Mouse (Mus musculus) ovary, postnatal 10 days (tissue): Measurements from ENCODE around the gene Pym1.
"Not testable (repeated sequence)": the region's sequence is repeated elsewhere in the genome, so short reads cannot be mapped to it uniquely, and the experiment has no call there.

Experiments
- DNase-seq: peaks from one replicate; pipeline ENCODE4 v3.0.0; 2022; ENCODE audit warnings: low spot score

The Pym1 gene

DNA sequence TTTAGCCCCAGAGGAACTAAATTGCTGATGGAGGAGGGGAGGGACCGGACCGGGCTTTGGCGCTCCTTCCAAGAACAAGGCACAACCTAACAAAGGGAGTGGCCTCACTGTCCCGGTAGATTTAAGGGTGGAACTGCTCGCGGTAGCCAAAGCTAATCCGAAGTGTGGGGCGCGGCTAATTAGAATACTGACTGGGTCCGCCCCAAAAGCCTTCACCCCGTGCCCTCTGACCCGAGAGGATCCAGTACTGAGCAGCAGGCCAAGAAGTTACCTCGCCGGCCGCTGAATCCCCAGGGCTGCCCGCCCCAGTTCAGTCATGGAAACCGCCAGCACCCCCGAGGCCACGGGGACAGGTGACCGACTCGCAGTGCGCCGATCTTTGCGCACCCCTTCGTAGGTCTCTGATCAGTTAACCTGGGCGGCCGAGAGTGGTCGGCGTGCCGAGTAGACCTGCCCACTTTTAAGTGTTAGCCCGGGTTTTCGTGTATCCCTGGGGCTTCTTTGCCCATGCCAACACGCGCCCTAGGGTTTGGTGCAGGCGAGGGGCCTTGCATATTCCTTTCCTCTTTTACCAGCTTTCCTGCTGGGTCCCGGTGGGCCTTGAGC is at the start of gene Pym1:
TSS of gene Pym1 (plus strand) at position 244 of the 606 bp plus-strand sequence.
- DNase-seq, result peak; percentile 64

DNA sequence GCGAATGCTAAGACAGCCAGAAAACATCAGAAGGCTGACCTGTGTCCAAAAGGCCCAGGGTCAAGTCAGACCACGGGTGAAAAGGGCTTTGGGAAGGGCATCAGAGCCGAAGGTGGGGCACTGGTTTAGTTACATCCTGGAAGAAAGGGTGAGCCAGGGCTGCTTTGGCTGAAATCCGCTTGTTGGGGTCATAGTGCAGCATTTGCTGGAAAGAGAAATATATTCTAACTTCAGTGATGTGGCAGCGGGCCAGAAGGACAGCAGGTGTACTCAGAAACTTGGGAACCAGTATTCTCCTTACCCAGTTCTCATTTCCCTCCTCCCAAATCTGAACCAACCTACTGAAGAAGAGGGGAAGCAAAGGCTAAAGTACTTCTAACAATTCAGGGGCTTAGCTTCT is 48.7 kb upstream of the Pym1 start:
- no peak for DNase-seq

DNA sequence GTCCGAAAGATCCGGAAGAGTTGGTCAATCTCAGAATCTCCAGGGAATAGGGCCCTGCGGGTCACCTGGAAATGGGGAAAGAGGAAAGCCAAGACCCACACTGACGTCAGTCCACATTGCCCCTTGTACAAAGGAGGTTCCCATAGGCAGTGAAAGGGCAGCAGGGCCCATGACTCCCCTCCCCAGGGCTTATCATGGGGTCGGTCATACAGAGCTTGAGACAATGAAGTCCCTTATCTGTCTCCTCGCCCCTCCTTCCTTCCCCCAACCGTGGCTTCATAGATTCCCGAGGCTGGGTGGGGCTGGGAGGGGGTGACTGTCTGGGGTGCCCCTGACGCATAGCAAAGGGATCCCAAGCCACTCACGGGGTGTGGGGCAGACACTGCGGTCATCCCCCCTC is 48.1 kb upstream of the Pym1 start:
- no peak for DNase-seq

DNA sequence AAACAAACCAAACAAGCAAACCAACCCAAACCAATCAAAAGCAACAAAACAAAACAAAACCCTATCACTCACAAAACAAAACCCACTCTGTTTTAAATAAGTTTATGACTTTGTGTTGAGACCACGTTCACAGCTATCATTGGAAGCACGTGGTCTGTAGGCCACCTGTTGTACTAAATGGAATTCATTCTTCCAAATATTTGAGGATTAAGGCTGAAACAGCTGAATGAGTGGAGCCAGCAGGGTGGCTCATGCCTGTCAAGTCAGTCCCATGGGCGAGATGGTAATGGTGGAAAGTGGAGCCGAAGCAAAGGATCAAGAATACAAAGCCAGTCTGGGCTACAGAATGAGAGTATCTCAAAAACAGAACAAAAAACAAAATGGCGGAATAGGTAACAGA is 47.0 kb upstream of the Pym1 start:
- no peak for DNase-seq

DNA sequence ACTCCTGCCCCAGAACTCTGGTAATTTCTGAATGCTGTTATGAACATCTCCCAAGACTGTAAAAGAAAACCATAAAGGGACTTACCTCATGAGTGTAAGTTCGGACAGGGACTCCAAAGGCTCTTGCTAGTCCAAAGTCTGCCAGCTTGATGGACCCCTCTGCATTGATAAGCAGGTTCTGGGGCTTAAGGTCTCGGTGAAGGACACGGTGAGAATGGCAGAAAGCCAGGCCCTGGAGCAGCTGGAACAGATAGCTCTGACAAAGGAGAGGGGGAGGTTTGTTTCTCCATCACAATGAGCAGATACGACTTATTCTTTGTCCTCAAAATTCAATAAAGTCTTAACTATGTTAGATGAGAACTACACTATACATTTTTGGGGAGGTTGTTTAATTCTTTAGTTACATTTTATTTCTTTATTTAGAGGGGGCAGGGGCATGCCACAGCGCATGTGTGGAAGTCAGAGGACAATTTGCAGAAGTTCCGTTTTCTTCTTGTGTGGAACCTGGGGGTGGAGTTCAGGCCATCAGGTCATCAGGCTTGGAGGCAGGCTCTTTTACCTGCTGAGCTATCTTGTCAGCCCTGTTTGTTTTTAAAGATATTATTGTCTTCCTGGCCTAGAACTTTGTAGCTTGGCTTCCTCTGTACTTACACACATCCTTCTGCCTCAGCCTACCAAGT is 45.2 kb upstream of the Pym1 start:
- DNase-seq, result no peak

DNA sequence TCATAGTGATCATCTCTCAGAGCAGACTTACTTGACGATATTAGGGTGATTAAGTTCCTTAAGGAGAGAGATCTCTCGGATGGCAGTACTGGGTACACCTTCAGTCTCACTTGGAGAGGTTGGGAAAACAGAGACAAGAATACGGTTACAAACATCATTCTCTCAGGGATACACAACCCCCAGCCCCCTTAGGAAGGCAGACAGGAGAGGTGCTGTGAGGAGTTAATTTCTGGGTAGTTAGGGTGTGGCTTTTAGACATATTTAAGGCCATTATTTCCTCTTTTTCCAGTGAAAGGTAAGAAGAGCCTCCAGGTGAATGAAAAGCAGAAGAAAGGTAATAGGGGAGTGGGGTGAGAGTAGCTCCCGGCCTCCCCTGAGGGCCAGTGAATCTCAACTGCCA is 43.8 kb upstream of the Pym1 start, which contains the start of gene Pmel:
TSS of gene Pmel (plus strand) at position 301 of the 400 bp plus-strand sequence.
- DNase-seq, result no peak

DNA sequence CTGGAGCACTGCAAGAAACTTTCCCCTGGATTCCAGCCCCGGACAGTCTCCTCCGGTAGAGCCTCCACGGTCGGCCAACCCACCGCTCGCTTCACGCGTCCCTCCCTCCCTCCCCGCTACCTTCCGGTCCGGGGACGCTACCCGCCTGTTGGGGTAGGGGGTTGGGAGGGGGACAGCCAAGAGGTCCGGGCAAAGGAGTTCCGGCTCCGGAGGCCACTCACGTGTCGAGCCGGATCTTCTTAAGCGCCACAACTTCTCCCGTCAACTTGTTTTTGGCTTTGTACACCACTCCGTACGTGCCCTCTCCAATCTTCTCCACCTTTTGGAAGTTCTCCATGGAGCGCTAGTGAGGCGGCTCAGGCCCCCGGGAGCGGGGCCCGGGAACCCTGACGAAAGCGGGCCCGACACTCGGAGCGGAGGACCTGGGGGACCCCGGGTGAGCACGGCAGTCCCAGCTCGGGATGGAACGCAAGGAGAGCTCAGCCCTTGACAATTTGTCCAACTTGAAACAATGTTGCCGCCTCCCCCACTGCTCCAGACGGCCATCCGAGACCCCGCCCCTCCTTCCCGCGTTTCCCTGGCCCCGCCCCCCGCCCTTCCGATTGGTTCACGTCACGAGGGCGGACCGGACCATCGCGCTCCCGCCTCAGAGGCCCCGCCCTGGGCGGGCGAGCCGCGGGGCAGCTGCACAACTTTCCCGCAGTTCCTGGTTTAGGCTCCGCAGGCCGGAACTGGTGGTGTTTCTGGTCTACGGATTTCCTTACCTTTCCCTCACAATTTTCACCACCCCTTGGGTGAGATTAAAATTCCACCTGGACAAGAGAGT is 43.0 kb upstream of the Pym1 start, which contains the start of gene Cdk2:
TSS of gene Cdk2 (minus strand) at position 541 of the 826 bp plus-strand sequence.
- peak; percentile 83 for DNase-seq

DNA sequence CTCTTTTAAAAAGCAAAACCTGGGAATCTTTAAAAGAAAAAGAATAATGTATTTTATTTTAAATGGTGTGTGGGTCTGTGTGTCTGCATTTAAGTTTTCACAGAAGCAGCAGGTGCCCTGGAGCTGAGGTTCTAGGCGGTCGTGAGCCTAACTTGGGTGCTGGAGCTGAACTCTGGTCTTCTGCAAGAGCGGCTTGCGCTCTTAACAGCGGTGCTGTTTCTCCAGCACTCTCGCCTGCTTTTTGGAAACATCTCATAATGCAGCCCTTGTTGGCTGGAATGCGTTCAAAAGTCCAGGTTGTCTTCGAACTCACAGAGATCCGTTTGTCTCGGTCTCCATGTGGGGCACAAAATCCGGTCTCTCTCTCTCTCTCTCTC is 42.4 kb upstream of the Pym1 start:
- no peak for DNase-seq

DNA sequence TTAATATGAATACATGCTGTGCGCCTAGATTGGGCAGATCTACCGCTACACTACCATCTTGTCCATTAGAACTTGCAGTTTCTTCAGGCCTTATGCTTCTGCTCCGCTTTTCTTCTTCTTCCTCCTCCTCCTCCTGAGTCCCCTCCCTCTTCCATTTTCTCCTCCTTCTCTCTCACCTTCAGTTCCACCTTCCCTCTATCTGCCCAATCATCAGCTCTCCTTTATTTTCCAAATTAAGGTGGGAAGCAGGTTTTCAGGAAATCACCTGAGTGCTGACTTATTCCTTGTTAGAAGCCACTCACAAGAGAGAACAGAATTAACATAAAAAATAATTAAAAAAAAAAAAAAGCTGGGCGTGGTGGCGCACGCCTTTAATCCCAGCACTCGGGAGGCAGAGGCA is 36.4 kb upstream of the Pym1 start:
- DNase-seq, result not testable (repeated sequence)

DNA sequence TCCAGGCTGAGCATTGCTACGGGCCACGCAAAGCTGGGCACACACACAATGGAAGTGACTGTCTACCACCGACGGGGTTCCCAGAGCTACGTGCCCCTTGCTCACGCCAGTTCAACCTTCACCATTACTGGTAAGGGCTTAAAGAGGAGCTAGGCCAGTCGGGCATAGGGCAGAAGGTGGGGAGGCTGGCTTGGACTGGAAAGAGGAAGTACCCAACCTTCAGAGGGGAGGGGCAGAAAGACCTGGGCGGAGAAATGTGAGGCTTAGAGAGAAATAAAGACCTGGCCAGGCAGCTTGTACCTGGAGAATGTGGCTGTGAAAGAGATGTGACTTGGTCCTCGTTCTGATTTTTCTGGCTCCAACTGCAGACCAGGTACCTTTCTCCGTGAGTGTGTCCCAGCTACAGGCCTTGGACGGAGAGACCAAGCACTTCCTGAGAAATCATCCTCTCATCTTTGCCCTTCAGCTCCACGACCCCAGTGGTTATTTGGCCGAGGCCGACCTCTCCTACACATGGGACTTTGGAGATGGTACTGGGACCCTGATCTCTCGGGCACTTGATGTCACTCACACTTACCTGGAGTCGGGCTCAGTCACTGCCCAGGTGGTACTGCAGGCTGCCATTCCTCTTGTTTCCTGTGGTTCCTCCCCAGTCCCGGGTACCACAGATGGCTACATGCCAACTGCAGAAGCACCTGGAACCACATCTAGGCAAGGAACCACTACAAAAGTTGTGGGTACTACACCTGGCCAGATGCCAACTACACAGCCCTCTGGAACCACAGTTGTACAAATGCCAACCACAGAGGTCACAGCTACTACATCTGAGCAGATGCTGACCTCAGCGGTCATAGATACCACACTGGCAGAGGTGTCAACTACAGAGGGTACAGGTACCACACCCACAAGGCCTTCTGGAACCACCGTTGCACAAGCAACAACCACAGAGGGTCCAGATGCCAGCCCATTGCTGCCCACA is 31.8 kb upstream of the Pym1 start:
- no peak for DNase-seq

DNA sequence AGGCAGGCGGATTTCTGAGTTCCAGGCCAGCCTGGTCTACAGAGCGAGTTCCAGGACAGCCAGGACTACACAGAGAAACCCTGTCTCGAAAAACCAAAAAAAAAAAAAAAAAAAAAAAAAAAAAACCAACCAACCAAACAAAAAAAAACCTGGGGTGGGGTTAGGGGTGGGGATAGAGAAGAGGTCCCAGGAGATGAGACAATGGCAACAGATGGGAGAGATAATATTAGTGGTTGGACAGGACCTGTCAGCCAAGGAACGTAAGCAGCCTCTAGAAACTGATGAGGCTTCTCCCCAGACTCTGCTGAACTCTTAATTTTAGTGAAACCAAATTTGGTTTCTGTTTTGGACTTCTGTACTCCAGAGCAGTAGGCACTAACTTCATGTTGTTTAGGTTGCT is 22.2 kb upstream of the Pym1 start:
- DNase-seq, result not testable (repeated sequence)

DNA sequence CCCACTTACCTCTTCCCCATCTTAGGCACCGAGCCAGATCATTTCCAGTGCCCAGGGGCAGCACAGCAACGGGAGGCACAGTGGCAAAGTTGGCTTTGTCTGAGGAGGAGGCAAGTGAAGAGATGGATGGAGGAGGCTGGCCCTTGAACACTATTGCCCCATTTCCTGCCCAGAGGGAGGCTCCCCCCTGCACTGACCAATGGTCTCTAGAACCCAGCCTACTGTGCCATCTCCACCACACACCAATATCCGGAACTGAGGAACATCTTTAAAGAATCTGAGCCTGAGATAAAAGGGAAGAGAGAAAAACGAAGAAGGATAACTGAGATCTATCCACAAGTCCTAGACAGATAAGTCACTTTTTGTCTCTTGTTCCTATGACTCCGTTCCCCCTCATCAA is 19.6 kb upstream of the Pym1 start:
- no peak for DNase-seq

DNA sequence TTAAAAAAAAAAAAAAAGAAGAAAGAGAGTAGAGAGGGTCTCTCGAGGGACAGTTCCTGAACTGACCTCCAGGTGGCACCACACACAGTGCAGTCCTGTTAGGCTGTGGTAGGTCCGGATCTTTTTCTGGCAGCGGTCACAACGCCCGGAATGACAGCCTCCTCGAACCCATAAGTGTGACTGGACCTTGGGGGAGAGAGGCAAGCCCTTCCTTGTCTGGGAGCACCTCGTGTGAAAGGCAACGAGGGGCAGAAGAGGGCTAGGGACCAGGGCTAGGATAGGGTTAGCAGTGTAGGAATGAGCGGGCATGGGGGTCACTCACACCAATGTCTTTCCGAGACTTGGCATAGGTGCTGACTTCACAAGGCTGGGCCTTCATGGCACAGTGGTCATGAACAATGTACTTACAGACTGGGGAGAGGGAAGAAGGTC is 16.7 kb upstream of the Pym1 start:
- peak; percentile 55 for DNase-seq

DNA sequence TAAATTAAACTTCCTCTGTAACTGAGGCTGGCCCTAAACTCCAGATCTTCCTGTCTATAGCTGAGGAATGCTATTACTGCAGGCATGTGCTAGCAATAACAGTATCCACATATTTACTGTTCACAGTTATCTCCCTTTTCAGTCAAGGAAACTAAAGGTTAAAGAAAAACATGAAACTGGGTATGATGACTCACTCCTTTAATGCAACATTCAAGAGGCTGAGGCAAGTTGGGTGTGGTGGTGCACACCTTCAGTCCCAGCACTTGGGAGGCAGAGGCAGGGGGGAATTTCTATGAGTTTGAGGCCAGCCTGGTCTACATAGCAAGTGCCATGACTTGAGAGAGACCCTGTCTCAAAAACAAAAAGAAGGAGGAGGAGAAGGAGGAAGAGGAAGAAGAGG is 15.7 kb upstream of the Pym1 start:
- DNase-seq, result no peak

DNA sequence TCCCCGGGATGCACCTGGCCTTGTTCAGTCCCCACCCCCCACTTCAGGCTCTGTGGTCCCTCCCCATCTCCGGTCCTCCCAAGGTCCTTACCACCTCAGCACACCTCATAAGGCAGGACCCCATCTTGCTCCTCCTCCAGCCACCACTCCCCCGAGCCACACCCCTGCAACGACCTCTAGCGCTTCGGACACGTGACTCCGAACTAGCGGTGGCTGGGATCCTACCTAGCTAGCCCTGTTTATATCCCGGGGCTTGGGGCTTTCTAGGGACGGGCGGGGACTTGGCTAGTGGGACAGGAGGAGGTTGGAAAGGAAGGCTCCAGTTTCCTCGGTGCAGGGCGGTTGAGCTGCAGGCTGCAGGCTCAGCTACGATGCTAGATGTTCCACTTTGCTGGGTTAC is 10.3 kb upstream of the Pym1 start:
- DNase-seq, result no peak

DNA sequence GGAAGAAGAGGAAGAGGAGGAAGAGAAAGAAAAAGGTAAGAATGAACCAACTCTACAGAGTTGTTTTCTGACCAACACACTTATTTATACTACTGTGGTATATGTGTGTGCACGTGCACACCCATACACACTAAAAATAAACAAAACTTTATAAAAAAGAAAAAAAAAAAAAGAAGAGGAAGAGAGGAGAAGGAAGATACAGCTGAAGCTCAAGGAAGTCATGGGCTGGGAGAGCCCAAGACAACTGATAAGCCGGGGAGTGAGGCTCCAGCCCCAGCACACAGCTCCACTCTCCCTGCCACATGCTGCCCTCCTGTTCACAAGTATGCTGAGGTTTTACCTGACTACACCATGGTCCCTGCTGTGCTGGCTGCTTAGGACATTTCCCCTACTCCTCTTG is 7.4 kb upstream of the Pym1 start:
- no peak for DNase-seq

DNA sequence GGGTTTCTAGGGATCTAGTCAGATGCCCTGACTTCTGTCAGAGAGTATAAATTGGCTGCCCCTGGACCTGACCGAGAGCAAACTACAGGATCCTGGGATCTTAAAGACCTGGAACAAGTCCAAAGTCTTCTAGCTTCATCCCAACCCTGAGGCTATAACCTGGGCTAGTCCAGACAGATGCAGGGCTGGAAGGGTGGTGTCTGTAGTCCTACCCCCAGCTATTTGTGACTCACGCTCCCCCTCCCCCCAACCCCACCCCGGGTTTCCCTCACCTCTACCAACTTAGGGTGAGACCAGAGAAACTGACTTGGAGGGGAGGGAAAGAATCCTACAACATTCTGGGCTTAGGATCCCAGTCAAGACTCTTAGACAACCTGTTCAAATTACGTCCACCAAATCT is 5.1 kb upstream of the Pym1 start:
- DNase-seq, result no peak

DNA sequence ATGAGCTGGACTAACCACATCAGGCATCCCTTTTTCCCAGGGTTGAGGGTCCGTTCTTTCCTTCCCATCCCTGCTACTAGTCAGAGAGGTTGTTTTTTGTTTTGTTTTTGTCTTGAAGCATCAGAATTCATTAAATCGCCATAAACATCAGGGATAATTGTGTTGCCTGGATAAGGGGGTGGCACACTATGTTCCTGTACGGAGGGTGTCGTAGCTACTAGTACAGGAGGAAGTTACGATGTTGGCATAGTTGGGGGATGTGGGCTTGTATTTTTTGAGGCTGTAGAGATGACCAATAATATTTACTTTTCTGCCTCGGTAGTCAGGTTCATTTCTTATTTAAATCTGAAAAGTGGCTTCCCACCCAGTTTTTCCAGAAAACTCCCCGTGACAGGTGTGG is 4.5 kb upstream of the Pym1 start:
- DNase-seq, result no peak

DNA sequence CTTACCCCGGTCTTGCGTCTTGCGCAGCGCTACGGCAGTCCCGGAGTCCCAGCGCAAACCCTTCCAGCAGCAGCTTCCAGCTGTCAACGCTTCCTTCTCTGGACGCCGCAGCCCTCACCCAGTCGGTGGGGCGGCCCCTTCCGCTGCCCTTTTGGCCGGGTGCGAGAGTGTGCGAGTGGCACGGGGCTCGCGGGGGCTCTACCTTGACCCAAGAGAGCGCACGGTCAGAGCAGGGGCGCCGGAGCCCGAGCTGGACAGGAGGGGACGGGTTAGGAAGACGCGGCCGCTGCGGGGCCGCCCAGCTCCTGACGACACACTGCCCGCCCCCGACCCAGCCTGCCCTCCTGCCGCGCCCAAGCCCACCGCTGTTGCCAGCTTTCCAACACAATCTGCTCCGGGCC is 3.9 kb upstream of the Pym1 start:
- DNase-seq, result peak; percentile 49

DNA sequence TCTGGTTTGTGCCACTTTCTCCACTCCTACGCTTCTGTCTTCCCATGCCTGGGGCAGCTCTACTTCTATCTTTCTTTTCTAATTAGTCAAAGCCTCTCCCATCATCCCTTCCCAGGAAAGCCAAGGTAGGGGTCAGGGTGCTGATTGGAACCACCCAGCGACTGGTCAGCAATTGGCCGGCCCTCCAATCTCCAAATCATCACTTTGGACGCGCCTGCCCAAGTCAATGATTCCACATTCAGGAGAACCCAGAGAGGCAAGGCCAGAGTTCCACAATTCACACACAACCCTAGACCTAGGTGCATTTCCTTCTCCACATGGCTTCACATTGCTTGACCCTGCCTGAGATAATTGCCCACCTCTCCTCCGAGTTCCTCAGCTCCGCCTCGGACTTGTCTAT is 3.5 kb upstream of the Pym1 start:
- DNase-seq, result peak; percentile 2

DNA sequence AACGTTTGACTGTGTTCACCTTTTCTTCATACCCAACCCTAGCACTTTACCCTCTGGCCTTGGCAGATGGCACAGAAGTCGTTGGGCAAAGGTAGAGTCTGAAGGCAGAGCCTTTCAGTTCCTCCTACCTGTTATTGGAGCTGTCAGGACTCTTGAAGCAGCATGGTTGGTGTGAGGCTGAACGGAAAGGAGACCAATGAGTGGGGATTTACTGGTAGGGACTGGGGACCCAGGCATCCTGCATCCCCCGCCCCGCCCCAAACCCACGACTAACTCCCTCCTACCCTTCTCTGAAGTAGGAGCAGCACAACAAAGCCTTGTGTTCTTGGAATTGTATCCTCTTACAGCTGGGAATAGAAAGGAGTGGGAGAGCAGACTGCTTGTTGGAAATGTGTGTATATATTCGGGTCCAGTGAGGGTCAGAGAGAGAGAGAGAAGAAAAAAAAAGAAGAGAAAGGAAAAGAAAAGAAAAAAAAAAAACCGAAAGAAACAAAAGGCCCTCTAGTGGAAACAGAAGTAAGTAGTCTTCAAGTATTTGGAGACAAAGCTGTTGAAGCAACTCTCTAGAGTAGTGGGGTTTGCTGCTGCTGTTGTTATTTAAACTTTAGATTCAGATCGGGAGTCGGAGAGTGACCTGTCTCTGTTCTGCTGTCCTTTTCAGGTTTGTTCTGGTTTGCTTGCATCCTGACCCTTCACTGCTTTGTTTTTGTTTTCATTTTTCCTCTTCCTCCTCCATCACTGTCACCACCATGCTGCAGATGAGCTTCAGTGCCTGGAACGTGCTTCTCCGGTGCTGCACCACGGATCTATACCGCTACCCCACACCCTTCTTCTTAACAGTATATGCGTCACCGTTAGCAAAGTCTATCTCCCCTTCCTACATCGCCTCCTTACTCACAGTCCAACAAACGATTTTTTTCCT is 2.7 kb upstream of the Pym1 start, which contains the start of gene Dgka:
TSS of gene Dgka (minus strand) at position 176 of the 922 bp plus-strand sequence.
- peak; percentile 2 for DNase-seq
